Mouse (Mus musculus): ENCODE measurements around the gene Zfp488.

- TF ChIP-seq MAFK (IDR thresholded peaks at IDR 0.05; ENCODE audit: insufficient read depth, low read depth, low read length) (no peak), HCFC1 (IDR thresholded peaks at IDR 0.05; ENCODE audit: borderline replicate concordance, insufficient read depth, low read length) (no peak)
Observed at GRCm38 (mm10) chr14:33953761-33954160, 24.8 kb downstream of the Zfp488 start, which contains the start of gene Rbp3.
